Mouse (Mus musculus) embryo, embryonic 11.5 days (tissue): ENCODE data around the gene Irgq.
"Not testable (repeated sequence)": the region's sequence is repeated elsewhere in the genome, so short reads cannot be mapped to it uniquely, and the experiment has no call there.

ENCODE experiments used
- DNase-seq: peaks from one replicate; pipeline ENCODE4 v3.0.0-alpha.2; 2012; ENCODE audit warnings: low read depth, low spot score

The Irgq gene

GRCm38 (mm10) chr7:24516319-24516718 lies 14.2 kb upstream of the Irgq start:
- DNase-seq: not testable (repeated sequence)

- no peak for DNase-seq
Measured at GRCm38 (mm10) chr7:24517077-24517476, 13.4 kb upstream of the Irgq start.

GRCm38 (mm10) chr7:24517654-24518053 lies 12.8 kb upstream of the Irgq start:
- no peak for DNase-seq

- DNase-seq: no peak
Measured at GRCm38 (mm10) chr7:24519130-24519529, 11.4 kb upstream of the Irgq start.

GRCm38 (mm10) chr7:24520054-24520453 lies 10.4 kb upstream of the Irgq start:
- not testable (repeated sequence) for DNase-seq

GRCm38 (mm10) chr7:24522805-24523204 lies 7.7 kb upstream of the Irgq start:
- no peak for DNase-seq

- DNase-seq: no peak
Measured at GRCm38 (mm10) chr7:24523723-24524122, 6.8 kb upstream of the Irgq start.

GRCm38 (mm10) chr7:24524978-24525377 lies 5.5 kb upstream of the Irgq start:
- no peak for DNase-seq

GRCm38 (mm10) chr7:24525686-24526420 lies 4.6 kb upstream of the Irgq start:
- no peak for DNase-seq

- DNase-seq: no peak
Measured at GRCm38 (mm10) chr7:24528861-24529260, 1.6 kb upstream of the Irgq start.

- no peak for DNase-seq
Measured at GRCm38 (mm10) chr7:24529580-24529979, 909 bp upstream of the Irgq start.

GRCm38 (mm10) chr7:24531211-24531971 lies 902 bp downstream of the Irgq start:
- peak; percentile 67 for DNase-seq

GRCm38 (mm10) chr7:24533031-24533571 lies 2.6 kb downstream of the Irgq start:
- DNase-seq: no peak

- DNase-seq: no peak
Measured at GRCm38 (mm10) chr7:24533806-24534205, 3.3 kb downstream of the Irgq start.

- no peak for DNase-seq
Measured at GRCm38 (mm10) chr7:24534301-24534700, 3.8 kb downstream of the Irgq start.

- DNase-seq: no peak
Measured at GRCm38 (mm10) chr7:24537081-24537480, 6.6 kb downstream of the Irgq start.

GRCm38 (mm10) chr7:24537591-24537990 lies 7.1 kb downstream of the Irgq start:
- DNase-seq: no peak

GRCm38 (mm10) chr7:24538154-24538553 lies 7.7 kb downstream of the Irgq start:
- no peak for DNase-seq

- DNase-seq: no peak
Measured at GRCm38 (mm10) chr7:24538701-24539100, 8.2 kb downstream of the Irgq start.

- DNase-seq: no peak
Measured at GRCm38 (mm10) chr7:24539686-24540085, 9.2 kb downstream of the Irgq start.

- no peak for DNase-seq
Measured at GRCm38 (mm10) chr7:24544506-24544905, 14.0 kb downstream of the Irgq start.

- DNase-seq: no peak
Measured at GRCm38 (mm10) chr7:24546068-24546614, 15.7 kb downstream of the Irgq start, which contains the start of the genes Pinlyp and Xrcc1. TSS of gene Pinlyp (minus strand) at chr7:24546118. TSS of gene Xrcc1 (plus strand) at chr7:24546289.
